Mouse (Mus musculus) intestine, postnatal 0 days (tissue): ENCODE measurements around the gene Agbl4. TPM values are rescaled to one million over a fixed set of nuclear protein-coding genes. Genes with fewer than 3 reads are reported as not detected.
A peak's percentile ranks its signal among the peaks of the same experiment; 100 is the strongest.

ENCODE experiments used
- ATAC-seq: fragments of 200-750 bp; cut with Nextera tagmentation; 2 replicates; pipeline ENCODE4 v1.8.0; 2017; ENCODE audit warnings: mild to moderate bottlenecking, moderate TSS enrichment, moderate library complexity
- H3K27ac ChIP-seq: fragments of 300-500 bp; sonication (generic); 2 replicates; pipeline ENCODE4 v1.5.1; 2014; ENCODE audit warnings: mild to moderate bottlenecking, low read depth, low read length, moderate library complexity
- H3K27me3 ChIP-seq: fragments of 300-500 bp; sonication (generic); replicated peaks from 2 replicates; pipeline ENCODE4 v1.6.1; 2014; ENCODE audit warnings: low read length, mixed read lengths; ENCODE audit not compliant: control insufficient read depth, insufficient read depth
- H3K36me3 ChIP-seq: fragments of 300-500 bp; sonication (generic); 2 replicates; pipeline ENCODE4 v1.6.1; 2014; ENCODE audit warnings: mild to moderate bottlenecking, moderate library complexity; ENCODE audit not compliant: control insufficient read depth, insufficient read depth
- H3K4me1 ChIP-seq: fragments of 300-500 bp; sonication (generic); replicated peaks from 2 replicates; pipeline ENCODE4 v1.6.1; 2014; ENCODE audit warnings: antibody characterized with exemption, low read length, mixed read lengths; ENCODE audit not compliant: control insufficient read depth, insufficient read depth
- H3K4me2 ChIP-seq: fragments of 300-500 bp; sonication (generic); replicated peaks from 2 replicates; pipeline ENCODE4 v1.6.1; 2014; ENCODE audit warnings: low read depth, mild to moderate bottlenecking, moderate library complexity
- H3K4me3 ChIP-seq: fragments of 300-500 bp; sonication (generic); 2 replicates; pipeline ENCODE4 v1.5.1; 2014; ENCODE audit warnings: low read depth, low read length
- H3K9ac ChIP-seq: fragments of 300-500 bp; sonication (generic); 2 replicates; pipeline ENCODE4 v1.6.1; 2014; ENCODE audit warnings: mild to moderate bottlenecking, low read depth, low read length
- H3K9me3 ChIP-seq: fragments of 300-500 bp; sonication (generic); 2 replicates; pipeline ENCODE4 v1.6.1; 2016; ENCODE audit warnings: mixed run types; ENCODE audit not compliant: control insufficient read depth
- CTCF ChIP-seq: sonication (generic); IDR thresholded peaks from 2 replicates; pipeline ENCODE4 v1.5.1; 2016; ENCODE audit warnings: low read depth, mild to moderate bottlenecking, control low read depth, antibody characterized with exemption, moderate library complexity
- WGBS: fragments of 180-500 bp; shearing (Covaris S2); extraction: QIAGEN DNeasy Blood & Tissue Kit; methylation state at CpG from one replicate; pipeline ENCODE4 v1.1.7; 2014; 5-methylcytosine and 5-hydroxymethylcytosine counted together
- polyA plus RNA-seq: library from polyadenylated mRNA; unstranded; fragments of >200 nt; fragmentation: Nextera tagmentation; extraction: Ambion mirVana; gene quantifications from 2 replicates; pipeline ENCODE4 v1.2.1, GENCODE M21; 2015

Gene Agbl4
- polyA plus RNA-seq, 1 experiment from 2014 or later, result 0.18 TPM

DNA sequence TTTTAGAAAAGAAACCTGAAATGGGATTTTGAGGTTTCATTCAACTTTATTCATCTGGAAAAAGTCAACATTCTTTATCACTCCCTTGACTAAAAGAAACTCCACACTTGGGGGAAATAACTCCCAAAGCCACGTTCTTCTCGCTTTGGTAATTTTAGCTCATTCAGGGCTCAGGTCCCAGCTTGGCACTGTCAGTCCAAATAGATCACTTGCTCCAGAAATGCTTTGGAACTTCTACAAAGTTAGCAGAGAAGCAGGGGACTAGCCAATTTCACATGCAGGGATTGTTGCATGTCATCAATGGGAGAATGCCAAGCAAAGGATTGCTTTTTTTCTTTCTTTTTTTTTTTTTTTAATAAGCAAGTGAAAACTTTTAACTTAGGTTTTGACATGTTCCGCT, 1022.6 kb downstream of the Agbl4 start:
- no peak for TF ChIP-seq CTCF
- Histone ChIP-seq H3K27me3 (no peaks in the 10 kb centered on the region), H3K4me1 (peaks cover 9% of the 10 kb centered on the region), H3K27ac (no peak overlapping the region; the same call in 1 of the 2 replicates), H3K36me3 (no peaks in the 10 kb centered on the region), H3K4me2 (no peak overlapping the region), H3K9ac (no peak overlapping the region), H3K9me3 (no peaks in the 10 kb centered on the region), H3K4me3 (no peak overlapping the region)
- WGBS, result 85% methylated on average over 3 of the region's 3 CpGs
- ATAC-seq, result no peak

DNA sequence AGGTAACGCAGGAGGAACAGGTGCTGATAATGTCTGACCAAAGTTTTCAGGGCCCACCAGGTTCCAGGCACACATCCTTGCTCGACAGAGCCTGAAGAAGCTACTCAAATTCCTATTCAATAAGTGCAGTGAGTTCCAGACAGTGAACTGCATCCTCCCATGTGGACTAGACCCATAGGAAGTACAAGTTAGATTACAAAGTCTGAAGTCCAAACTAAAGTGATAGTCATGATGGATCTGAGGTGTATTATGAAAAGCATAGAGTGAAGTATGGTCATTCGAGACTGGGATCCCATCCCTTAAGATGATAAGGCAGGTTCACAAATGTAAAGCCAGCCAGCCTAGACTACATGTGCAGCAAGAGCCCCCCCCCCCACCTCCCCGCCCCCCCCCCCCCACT, 1023.5 kb downstream of the Agbl4 start:
- Histone ChIP-seq H3K9ac (no peak overlapping the region), H3K4me3 (no peak overlapping the region), H3K4me2 (no peak overlapping the region), H3K4me1 (peaks cover 9% of the 10 kb centered on the region), H3K9me3 (no peaks in the 10 kb centered on the region), H3K27me3 (no peaks in the 10 kb centered on the region), H3K36me3 (no peaks in the 10 kb centered on the region), H3K27ac (no peak overlapping the region)
- 75% methylated on average over 4 of the region's 4 CpGs for WGBS
- TF ChIP-seq CTCF, result no peak
- ATAC-seq, result peak; percentile 75

DNA sequence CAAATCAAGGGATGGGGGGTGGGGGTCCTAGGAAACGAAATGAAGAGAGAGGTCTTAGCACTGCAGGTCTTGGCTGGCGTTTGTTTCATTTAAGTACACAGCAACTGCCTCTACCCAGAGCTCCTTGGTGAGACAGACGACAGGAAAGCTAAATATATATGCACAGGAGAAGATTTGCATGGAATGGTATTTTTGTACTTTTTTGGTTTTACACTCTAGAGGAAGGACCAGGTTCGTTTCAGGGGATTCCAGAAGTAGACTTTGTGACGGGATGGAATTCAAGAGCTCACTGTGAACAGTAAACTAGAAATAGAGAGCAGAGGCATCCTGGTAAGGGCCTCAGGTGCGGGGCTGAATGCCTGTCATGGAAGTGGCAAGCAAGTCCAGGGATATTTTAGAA, 1024.3 kb downstream of the Agbl4 start:
- 0 out of 2 replicates have a peak overlapping the region, but pooled peaks have one; percentile 7 for H3K27ac ChIP-seq
- no peak for ATAC-seq
- H3K36me3 ChIP-seq, result no peaks in the 10 kb centered on the region
- no peak overlapping the region for H3K4me3 ChIP-seq
- TF ChIP-seq CTCF, result no peak
- WGBS, result 79% methylated on average over 6 of the region's 6 CpGs
- no peaks in the 10 kb centered on the region for H3K9me3 ChIP-seq
- H3K4me1 ChIP-seq, result peaks cover 9% of the 10 kb centered on the region; the same call in 1 of the 2 replicates
- no peaks in the 10 kb centered on the region for H3K27me3 ChIP-seq
- no peak overlapping the region for H3K4me2 ChIP-seq
- no peak overlapping the region for H3K9ac ChIP-seq

DNA sequence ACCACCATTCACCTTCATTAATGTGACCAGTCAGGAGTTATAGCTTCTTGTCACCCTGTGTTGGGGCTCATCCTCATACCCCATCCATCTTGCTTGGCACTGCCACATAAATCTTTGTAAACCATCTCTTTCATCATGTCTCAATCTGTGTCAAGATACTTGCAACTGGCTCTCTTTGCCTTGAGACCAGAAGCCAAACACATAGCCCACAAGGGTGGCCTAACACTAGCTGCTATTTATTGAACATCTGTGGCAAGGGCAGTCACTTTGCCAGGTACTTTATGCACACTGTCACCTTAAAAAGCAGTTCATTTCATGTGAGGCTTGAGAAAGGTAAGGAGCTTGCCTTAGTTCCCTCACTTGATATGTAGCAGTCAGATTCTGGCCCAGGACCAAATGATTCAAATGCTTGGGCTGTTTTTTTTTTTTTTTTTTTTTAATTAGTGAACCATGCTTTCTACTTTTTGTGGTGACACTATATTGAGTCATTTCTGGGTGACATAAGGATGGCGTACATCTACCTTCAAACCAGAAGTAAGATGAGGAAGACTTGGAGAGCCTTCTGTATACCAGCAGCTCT, 1027.0 kb downstream of the Agbl4 start:
- WGBS, result 92% methylated on average over 1 of the region's 1 CpGs
- no peak overlapping the region for H3K9ac ChIP-seq
- no peak overlapping the region for H3K4me2 ChIP-seq
- no peak overlapping the region for H3K27ac ChIP-seq
- no peak for TF ChIP-seq CTCF
- no peaks in the 10 kb centered on the region for H3K27me3 ChIP-seq
- H3K4me3 ChIP-seq, result no peak overlapping the region
- ATAC-seq, result no peak
- H3K4me1 ChIP-seq, result no peaks in the 10 kb centered on the region; the same call in 1 of the 2 replicates
- H3K9me3 ChIP-seq, result no peaks in the 10 kb centered on the region
- no peaks in the 10 kb centered on the region for H3K36me3 ChIP-seq

DNA sequence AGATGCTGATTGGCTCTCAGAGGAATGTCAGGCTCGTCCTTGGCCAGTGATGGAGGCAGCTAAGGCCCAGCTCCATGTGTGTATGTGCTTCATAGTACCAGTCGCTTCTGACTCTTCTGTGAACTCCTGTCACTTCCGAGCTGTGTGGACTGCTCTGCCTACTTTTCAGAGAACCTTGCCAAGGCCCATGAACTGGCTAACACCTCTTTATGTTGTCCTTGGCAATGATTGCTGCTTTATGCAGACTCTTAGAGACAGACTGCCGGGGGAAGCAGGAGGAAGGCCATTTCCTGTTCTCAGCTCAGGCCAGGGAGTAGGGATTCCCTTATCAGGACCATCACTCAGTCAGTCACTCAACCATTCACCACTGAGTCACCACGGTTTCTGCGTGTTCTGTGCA, 1027.7 kb downstream of the Agbl4 start:
- Histone ChIP-seq H3K36me3 (no peaks in the 10 kb centered on the region), H3K4me3 (no peak overlapping the region), H3K4me2 (no peak overlapping the region), H3K27ac (no peak overlapping the region), H3K4me1 (no peaks in the 10 kb centered on the region), H3K9me3 (no peaks in the 10 kb centered on the region), H3K9ac (no peak overlapping the region), H3K27me3 (no peaks in the 10 kb centered on the region)
- peak; percentile 39; the same call in 1 of the 2 replicates for ATAC-seq
- 55% methylated on average over 6 of the region's 6 CpGs for WGBS
- no peak for TF ChIP-seq CTCF

DNA sequence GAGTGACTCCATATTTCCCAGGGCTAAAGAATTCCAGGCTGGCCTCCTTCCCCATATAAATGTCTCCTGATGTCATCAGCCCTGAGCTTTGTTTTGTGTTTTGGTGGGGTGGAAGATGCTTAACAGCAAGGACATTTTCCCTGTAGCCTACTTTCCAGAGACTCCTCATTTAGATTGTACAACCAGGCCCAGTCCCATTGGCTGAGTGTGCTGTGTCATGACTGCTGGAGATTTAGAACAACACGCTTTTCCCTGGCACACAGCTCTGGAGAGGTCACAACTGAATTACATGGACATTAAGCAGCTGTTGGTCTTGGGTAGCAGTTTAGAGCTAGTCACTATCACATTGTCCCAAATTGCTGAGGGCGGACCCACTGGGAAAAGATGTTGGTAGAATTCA, 1033.7 kb downstream of the Agbl4 start:
- H3K4me3 ChIP-seq, result no peak overlapping the region
- H3K4me2 ChIP-seq, result no peak overlapping the region
- H3K36me3 ChIP-seq, result peaks cover 15% of the 10 kb centered on the region; the same call in 1 of the 2 replicates
- no peak for TF ChIP-seq CTCF
- H3K27ac ChIP-seq, result no peak overlapping the region
- no peaks in the 10 kb centered on the region for H3K9me3 ChIP-seq
- WGBS, result 86% methylated on average over 2 of the region's 2 CpGs
- no peak overlapping the region for H3K9ac ChIP-seq
- H3K27me3 ChIP-seq, result no peaks in the 10 kb centered on the region
- no peaks in the 10 kb centered on the region for H3K4me1 ChIP-seq
- no peak for ATAC-seq
